Mouse (Mus musculus): ENCODE results near the gene Ttc13. TPM values are rescaled to one million over a fixed set of nuclear protein-coding genes. Genes with fewer than 3 reads are reported as not detected.

The Ttc13 gene
- polyA plus RNA-seq, 1 experiment: 0.42 TPM

- Histone ChIP-seq H3K4me3 (replicated peaks) (no peak overlapping the region), H3K4me1 (ENCODE audit: control insufficient read depth) (peaks cover 29% of the 10 kb centered on the region), H3K9me3 (ENCODE audit: control insufficient read depth, low read length) (no peaks in the 10 kb centered on the region), H3K36me3 (ENCODE audit: control insufficient read depth) (peaks cover 52% of the 10 kb centered on the region), H3K27me3 (ENCODE audit: control insufficient read depth) (no peaks in the 10 kb centered on the region)
- TF ChIP-seq TAL1 (IDR thresholded peaks at IDR 0.05; ENCODE audit: low read length) (no peak), GATA1 (IDR thresholded peaks at IDR 0.05; ENCODE audit: low read length) (no peak)
Measured at GRCm38 (mm10) chr8:124715736-124716135, 6.0 kb downstream of the Ttc13 start.

- no peaks in the 10 kb centered on the region for H3K9me3 ChIP-seq (ENCODE audit: control insufficient read depth, low read length)
- no peaks in the 10 kb centered on the region for H3K27me3 ChIP-seq (ENCODE audit: control insufficient read depth)
- H3K4me3 ChIP-seq (replicated peaks): no peak overlapping the region
- TF ChIP-seq TAL1 (IDR thresholded peaks at IDR 0.05; ENCODE audit: low read length): no peak
- TF ChIP-seq GATA1 (IDR thresholded peaks at IDR 0.05; ENCODE audit: low read length): no peak
- peaks cover 67% of the 10 kb centered on the region for H3K36me3 ChIP-seq (ENCODE audit: control insufficient read depth)
- H3K4me1 ChIP-seq (ENCODE audit: control insufficient read depth): peaks cover 22% of the 10 kb centered on the region
Measured at GRCm38 (mm10) chr8:124713207-124713606, 8.6 kb downstream of the Ttc13 start.

GRCm38 (mm10) chr8:124705823-124706222 lies 16.0 kb downstream of the Ttc13 start:
- Histone ChIP-seq H3K36me3 (ENCODE audit: control insufficient read depth) (peaks cover 62% of the 10 kb centered on the region), H3K27me3 (ENCODE audit: control insufficient read depth) (no peaks in the 10 kb centered on the region), H3K4me3 (replicated peaks) (no peak overlapping the region), H3K9me3 (ENCODE audit: control insufficient read depth, low read length) (no peaks in the 10 kb centered on the region), H3K4me1 (ENCODE audit: control insufficient read depth) (no peaks in the 10 kb centered on the region)
- TF ChIP-seq TAL1 (IDR thresholded peaks at IDR 0.05; ENCODE audit: low read length) (no peak), GATA1 (IDR thresholded peaks at IDR 0.05; ENCODE audit: low read length) (no peak)

GRCm38 (mm10) chr8:124704376-124704775 lies 17.4 kb downstream of the Ttc13 start:
- TF ChIP-seq GATA1 (IDR thresholded peaks at IDR 0.05; ENCODE audit: low read length) (no peak), TAL1 (IDR thresholded peaks at IDR 0.05; ENCODE audit: low read length) (no peak)
- Histone ChIP-seq H3K9me3 (ENCODE audit: control insufficient read depth, low read length) (no peaks in the 10 kb centered on the region), H3K4me3 (replicated peaks) (no peak overlapping the region), H3K27me3 (ENCODE audit: control insufficient read depth) (no peaks in the 10 kb centered on the region), H3K36me3 (ENCODE audit: control insufficient read depth) (peaks cover 64% of the 10 kb centered on the region), H3K4me1 (ENCODE audit: control insufficient read depth) (no peaks in the 10 kb centered on the region)

GRCm38 (mm10) chr8:124703526-124703925 lies 18.3 kb downstream of the Ttc13 start:
- no peaks in the 10 kb centered on the region for H3K9me3 ChIP-seq (ENCODE audit: control insufficient read depth, low read length)
- peaks cover 62% of the 10 kb centered on the region for H3K36me3 ChIP-seq (ENCODE audit: control insufficient read depth)
- H3K4me3 ChIP-seq (replicated peaks): no peak overlapping the region
- H3K27me3 ChIP-seq (ENCODE audit: control insufficient read depth): no peaks in the 10 kb centered on the region
- no peaks in the 10 kb centered on the region for H3K4me1 ChIP-seq (ENCODE audit: control insufficient read depth)
- TF ChIP-seq TAL1 (IDR thresholded peaks at IDR 0.05; ENCODE audit: low read length): no peak
- TF ChIP-seq GATA1 (IDR thresholded peaks at IDR 0.05; ENCODE audit: low read length): no peak

GRCm38 (mm10) chr8:124702183-124702582 lies 19.6 kb downstream of the Ttc13 start:
- no peak for TF ChIP-seq GATA1 (IDR thresholded peaks at IDR 0.05; ENCODE audit: low read length)
- no peak for TF ChIP-seq TAL1 (IDR thresholded peaks at IDR 0.05; ENCODE audit: low read length)
- Histone ChIP-seq H3K27me3 (ENCODE audit: control insufficient read depth) (no peaks in the 10 kb centered on the region), H3K4me1 (ENCODE audit: control insufficient read depth) (no peaks in the 10 kb centered on the region), H3K4me3 (replicated peaks) (no peak overlapping the region), H3K9me3 (ENCODE audit: control insufficient read depth, low read length) (no peaks in the 10 kb centered on the region), H3K36me3 (ENCODE audit: control insufficient read depth) (peaks cover 69% of the 10 kb centered on the region)

GRCm38 (mm10) chr8:124701023-124701422 lies 20.8 kb downstream of the Ttc13 start:
- no peaks in the 10 kb centered on the region for H3K9me3 ChIP-seq (ENCODE audit: control insufficient read depth, low read length)
- H3K27me3 ChIP-seq (ENCODE audit: control insufficient read depth): no peaks in the 10 kb centered on the region
- no peak for TF ChIP-seq GATA1 (IDR thresholded peaks at IDR 0.05; ENCODE audit: low read length)
- no peak for TF ChIP-seq TAL1 (IDR thresholded peaks at IDR 0.05; ENCODE audit: low read length)
- H3K36me3 ChIP-seq (ENCODE audit: control insufficient read depth): peaks cover 70% of the 10 kb centered on the region
- H3K4me3 ChIP-seq (replicated peaks): no peak overlapping the region
- H3K4me1 ChIP-seq (ENCODE audit: control insufficient read depth): no peaks in the 10 kb centered on the region

- H3K27me3 ChIP-seq (ENCODE audit: control insufficient read depth): no peaks in the 10 kb centered on the region
- no peak overlapping the region for H3K4me3 ChIP-seq (replicated peaks)
- H3K4me1 ChIP-seq (ENCODE audit: control insufficient read depth): no peaks in the 10 kb centered on the region
- peaks cover 72% of the 10 kb centered on the region for H3K36me3 ChIP-seq (ENCODE audit: control insufficient read depth)
- no peaks in the 10 kb centered on the region for H3K9me3 ChIP-seq (ENCODE audit: control insufficient read depth, low read length)
- no peak for TF ChIP-seq GATA1 (IDR thresholded peaks at IDR 0.05; ENCODE audit: low read length)
- no peak for TF ChIP-seq TAL1 (IDR thresholded peaks at IDR 0.05; ENCODE audit: low read length)
Measured at GRCm38 (mm10) chr8:124700271-124700670, 21.5 kb downstream of the Ttc13 start.

GRCm38 (mm10) chr8:124695424-124696100 lies 26.2 kb downstream of the Ttc13 start:
- no peaks in the 10 kb centered on the region for H3K4me1 ChIP-seq (ENCODE audit: control insufficient read depth)
- H3K36me3 ChIP-seq (ENCODE audit: control insufficient read depth): peaks cover 84% of the 10 kb centered on the region
- no peak overlapping the region for H3K4me3 ChIP-seq (replicated peaks)
- H3K27me3 ChIP-seq (ENCODE audit: control insufficient read depth): no peaks in the 10 kb centered on the region
- H3K9me3 ChIP-seq (ENCODE audit: control insufficient read depth, low read length): no peaks in the 10 kb centered on the region
- TF ChIP-seq TAL1 (IDR thresholded peaks at IDR 0.05; ENCODE audit: low read length) (no peak), GATA1 (IDR thresholded peaks at IDR 0.05; ENCODE audit: low read length) (no peak)

GRCm38 (mm10) chr8:124691706-124692105 lies 30.1 kb downstream of the Ttc13 start:
- Histone ChIP-seq H3K4me1 (ENCODE audit: control insufficient read depth) (no peaks in the 10 kb centered on the region), H3K27me3 (ENCODE audit: control insufficient read depth) (no peaks in the 10 kb centered on the region), H3K36me3 (ENCODE audit: control insufficient read depth) (peaks cover 77% of the 10 kb centered on the region), H3K4me3 (replicated peaks) (no peak overlapping the region), H3K9me3 (ENCODE audit: control insufficient read depth, low read length) (no peaks in the 10 kb centered on the region)
- no peak for TF ChIP-seq TAL1 (IDR thresholded peaks at IDR 0.05; ENCODE audit: low read length)
- TF ChIP-seq GATA1 (IDR thresholded peaks at IDR 0.05; ENCODE audit: low read length): no peak

Measured in erythroblast, embryonic 14.5 days (primary cell).